Mouse (Mus musculus) R1 (cell line): ENCODE data around the gene Fam69a.

Source experiments
- DNase-seq: peaks from one replicate; pipeline ENCODE4 v3.0.0-alpha.2; 2018; ENCODE audit warnings: low read depth, low spot score

The Fam69a gene

GRCm38 (mm10) chr5:107904325-107904724 is 82.6 kb downstream of the Fam69a start:
- DNase-seq: no peak

GRCm38 (mm10) chr5:107901014-107901615 is 85.8 kb downstream of the Fam69a start:
- peak; percentile 61 for DNase-seq

- DNase-seq: peak; percentile 98
These were observed 86.5 kb downstream of the Fam69a start, which contains the start of gene Rpl5 for GRCm38 (mm10) chr5:107900206-107901013. Rpl5 (plus strand) TSS chr5:107900502.

DNA sequence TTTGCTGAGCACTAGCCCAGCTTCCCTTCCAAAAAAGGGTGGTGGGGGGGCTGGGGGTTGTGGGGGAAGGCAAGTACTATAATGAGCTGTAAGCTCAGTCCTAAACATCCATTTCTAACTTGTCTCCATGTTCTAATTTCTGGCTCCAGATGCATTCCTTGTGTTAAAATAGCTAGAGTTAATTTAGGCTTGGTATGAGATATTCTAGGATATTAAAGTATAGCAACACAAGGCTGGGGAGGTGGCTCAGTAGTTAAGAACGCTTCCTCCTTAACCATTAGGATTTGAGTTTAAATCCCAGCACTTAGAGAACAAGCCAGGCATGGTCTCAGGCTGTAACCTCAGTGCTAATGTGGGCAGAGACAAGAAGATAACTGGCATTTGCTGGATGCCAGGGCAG is 90.6 kb downstream of the Fam69a start:
- DNase-seq: no peak

GRCm38 (mm10) chr5:107894676-107895075 is 92.2 kb downstream of the Fam69a start:
- no peak for DNase-seq

GRCm38 (mm10) chr5:107891515-107891914 is 95.4 kb downstream of the Fam69a start:
- peak; percentile 60 for DNase-seq

GRCm38 (mm10) chr5:107889994-107890888 is 96.6 kb downstream of the Fam69a start:
- no peak for DNase-seq

DNA sequence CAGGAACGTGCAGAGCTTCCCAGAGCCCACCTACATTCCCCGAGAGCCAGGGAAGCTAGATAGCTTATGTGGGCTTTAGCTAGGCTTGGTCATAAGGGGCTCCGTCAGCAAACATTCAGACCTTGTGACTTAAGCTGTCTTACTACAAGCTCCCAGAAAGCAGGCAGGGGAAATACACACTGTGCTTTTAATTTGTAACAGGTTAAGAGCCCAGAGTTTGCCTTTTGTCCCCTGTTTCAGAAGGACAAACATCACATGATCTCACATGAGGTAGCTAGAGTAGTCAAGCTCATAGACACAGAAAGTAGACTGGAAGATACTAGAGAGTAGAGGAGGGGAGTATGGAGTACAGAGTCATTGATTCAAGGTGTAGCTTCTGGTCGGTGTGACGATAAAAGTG is 106.2 kb downstream of the Fam69a start:
- DNase-seq: no peak

DNA sequence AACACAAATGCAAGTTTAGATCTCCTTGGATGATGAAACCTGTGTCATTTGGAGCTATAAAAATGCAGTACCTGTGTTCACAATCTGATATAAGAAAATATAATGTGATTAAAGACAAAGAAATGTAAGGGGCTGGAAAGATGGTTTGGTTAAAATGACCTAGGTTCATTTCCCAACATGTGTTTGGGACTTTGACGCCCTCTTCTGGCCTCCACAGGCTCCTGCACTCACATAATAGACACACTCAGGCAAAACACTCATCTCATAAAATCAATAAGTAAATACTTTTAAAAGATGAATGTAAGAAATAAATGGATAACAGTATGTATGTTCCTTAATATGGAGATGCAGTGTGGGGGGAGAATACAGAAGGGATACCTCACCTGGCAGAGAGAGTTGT is 109.8 kb downstream of the Fam69a start:
- DNase-seq: no peak

- DNase-seq: no peak
These were observed 111.6 kb downstream of the Fam69a start for GRCm38 (mm10) chr5:107875261-107875611.

GRCm38 (mm10) chr5:107874561-107875260 is 112.2 kb downstream of the Fam69a start, which contains the start of gene Evi5:
Evi5 (minus strand) TSS chr5:107875107.
- peak; percentile 48 for DNase-seq

DNA sequence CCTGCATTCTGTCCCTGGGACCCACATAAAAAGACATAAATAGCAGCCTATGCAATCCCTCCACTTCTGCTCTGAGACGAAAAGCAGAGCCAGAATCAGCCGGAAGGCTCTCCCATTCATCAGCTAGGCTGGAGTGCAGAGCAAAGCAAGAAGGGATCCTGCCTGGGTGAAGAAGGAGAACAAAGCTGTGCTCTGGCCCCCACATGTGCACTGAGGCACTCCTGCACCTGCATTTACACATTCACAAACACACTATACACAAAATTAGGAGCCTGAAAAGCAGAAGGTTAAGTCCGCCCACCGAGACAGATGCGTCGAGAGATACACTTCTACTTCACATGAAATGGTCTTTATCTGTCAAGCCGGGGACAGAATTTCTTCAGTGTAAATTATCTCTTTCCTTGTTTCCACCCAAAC is 113.0 kb downstream of the Fam69a start:
- DNase-seq: no peak

DNA sequence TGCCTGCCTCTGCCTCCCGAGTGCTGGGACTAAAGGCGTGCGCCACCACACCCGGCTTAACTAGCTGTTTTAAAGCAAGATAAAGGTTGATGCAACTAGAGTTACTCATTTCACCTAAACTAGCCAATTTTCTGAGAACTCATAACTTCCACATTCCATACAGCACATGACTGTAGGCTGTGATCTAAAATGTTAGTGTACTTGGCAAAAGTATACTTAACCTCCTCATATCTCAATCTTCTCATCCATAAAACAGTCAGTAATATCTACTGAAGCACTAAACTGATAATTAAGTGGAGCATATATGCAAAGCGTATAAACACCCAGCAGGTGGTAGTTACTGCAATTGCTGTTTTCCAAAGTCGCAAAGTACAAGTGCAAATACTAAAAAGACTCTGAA is 113.6 kb downstream of the Fam69a start:
- no peak for DNase-seq

- DNase-seq: no peak
These were observed 117.2 kb downstream of the Fam69a start for GRCm38 (mm10) chr5:107869701-107870100.

GRCm38 (mm10) chr5:107868905-107869424 is 117.9 kb downstream of the Fam69a start:
- DNase-seq: peak; percentile 98

DNA sequence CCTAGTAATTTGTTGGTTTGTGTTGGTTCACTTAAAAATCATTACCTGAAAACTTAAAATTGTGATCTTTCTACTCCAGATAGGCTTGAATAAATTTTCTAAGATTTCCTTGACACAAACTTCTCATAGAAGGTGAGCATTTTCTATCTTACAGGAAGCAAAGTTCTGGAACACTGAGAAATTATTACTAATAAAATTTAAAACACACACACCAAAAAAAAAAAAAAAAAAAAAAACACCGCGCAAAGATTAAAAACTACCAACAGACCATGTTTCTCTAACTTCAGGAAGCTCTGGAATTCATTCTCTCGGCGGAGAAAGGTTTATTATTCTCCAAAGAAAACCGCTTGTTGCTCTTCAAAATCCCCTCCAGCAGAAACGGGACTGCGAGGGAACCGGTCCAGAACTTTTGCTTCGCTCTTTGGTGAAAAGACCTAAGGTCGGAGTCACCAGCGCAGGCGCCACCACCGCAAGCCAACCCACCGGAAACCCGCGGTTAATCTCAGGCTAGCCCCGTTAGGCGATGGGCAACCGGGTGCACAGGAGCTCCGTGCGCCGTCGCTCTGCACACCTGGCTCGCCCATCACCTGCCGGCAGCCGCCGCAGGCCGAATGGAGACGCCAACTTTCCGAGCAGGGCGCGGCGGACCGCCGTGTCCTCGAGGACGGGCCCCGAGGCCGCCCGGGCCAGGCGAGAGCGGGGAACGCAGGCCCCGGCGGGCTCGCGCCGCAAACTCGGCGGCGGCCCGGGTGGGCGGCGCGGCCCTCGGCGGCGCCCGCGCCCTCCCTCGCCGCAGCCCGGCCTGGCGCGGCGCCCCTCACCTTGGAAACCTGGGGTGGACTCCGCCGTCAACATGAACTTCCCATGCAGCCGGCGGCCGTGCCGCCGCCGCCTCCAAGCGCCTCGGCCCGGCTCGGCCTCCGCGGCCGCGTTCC is 118.6 kb downstream of the Fam69a start:
- DNase-seq: peak; percentile 66

DNA sequence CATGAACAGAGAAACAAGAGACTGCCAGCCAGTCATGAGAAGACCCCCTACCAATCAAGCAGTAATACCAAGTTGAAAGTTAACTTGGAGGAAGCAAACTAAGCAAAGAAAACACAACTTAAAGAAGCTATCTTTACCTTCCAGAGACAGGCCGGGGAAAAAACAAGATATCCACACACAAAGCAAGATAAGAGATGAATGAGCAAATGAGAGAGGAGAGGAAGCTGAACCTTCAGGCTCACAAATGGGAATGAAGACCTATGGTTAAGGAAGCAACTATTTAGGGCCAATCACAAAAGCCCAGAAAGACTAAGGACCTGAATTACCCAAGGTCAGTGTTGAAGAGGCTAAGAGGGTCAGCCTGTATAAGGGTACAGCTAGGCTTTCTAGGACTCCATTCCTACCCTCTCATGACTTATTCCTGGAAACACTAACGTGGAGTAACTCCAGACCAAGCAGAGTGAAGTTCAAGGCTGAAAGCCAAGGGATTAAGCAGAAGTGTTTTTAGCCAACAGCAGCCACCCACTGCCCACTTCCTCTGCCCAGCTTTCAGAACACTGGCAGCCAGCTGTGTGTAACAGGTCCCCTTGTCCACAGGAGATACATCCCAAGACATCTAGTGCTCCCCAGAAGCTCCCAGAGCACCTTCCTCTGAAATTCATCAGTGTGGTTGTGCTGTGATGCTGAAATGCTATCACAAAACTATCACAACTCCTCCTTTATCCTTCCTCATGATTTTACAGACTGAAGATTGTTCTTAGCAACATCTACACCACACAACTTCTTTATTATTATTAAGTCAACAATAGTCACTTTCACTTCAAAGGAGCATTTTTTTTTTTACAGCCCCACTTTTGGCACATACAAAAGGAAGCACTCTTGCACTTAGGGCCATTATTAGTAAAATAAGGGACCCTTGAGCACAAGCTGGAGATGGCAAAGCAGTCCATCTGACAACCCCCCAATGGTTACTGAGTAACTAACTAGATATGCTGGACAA is 120.5 kb downstream of the Fam69a start:
- no peak for DNase-seq

- peak; percentile 81 for DNase-seq
These were observed 122.9 kb downstream of the Fam69a start for GRCm38 (mm10) chr5:107863971-107864370.

- peak; percentile 68 for DNase-seq
These were observed 127.9 kb downstream of the Fam69a start for GRCm38 (mm10) chr5:107858963-107859362.
